Mouse (Mus musculus): Measurements from ENCODE around the gene Fgr.

Gene Fgr

DNA sequence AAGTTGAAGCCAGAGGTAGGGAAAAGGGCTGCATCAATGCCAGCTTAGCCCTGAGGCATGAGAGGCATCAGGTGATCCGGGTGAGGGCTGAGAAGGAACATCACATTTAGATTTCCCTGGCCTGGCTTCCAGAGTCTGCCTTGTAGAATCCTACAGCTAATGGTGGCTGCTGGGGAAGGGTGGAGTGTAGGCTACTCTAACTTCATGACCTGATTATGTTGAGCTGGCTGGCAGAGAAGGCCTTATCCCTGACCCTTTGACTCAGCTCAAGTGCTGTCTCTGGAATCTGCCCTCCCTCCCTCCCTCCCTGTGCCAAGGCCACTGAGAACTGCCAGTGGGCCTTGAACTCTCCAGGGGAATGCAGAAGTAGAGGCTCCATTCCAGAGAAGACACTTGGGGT lies 61.6 kb downstream of the Fgr start:
- no peak for DNase-seq (ENCODE audit: low spot score in 2 of 2)

DNA sequence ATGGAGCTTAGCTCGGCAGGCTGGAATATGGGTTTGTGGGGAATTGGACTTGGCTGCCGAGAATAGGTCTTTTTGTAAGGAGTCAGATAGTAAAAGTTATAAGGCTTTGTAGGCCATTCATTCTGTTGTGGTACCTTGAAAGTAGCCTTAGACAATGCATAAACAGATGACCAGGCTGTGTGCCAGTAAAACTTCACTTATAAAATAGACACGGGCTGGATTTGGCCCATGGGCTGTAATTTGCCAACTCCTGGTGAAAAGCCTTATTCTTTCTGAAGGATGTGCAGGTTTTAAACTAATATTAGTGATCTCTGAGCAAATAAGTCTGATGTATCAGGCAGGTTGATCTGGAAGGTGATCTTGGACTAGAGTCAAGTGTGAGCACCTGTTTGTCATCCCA lies 62.1 kb downstream of the Fgr start:
- no peak for DNase-seq (ENCODE audit: low spot score in 2 of 2)

GRCm38 (mm10) chr4:133037293-133037692 lies 63.4 kb downstream of the Fgr start:
- no peak for DNase-seq (ENCODE audit: low spot score in 2 of 2)

DNA sequence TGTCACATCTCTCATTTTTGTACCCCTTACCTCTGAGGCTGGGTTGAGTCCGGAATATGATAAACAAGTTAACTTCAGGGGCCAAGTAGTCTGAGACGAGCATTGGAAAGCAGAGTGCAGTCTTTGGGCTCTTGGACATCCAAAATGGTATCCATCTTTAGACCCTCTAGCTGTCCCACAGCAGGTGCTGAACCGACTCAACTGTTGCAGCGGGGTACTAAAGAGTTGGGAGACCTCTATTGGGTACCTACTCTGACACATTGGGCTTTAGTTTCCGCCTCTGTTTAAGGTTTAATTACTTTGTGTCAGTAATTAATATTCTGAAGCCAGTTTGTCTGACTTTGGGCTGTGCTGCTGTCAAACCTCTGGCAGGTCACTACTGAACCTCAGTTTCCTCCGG lies 63.9 kb downstream of the Fgr start:
- no peak for DNase-seq (ENCODE audit: low spot score in 2 of 2)

DNA sequence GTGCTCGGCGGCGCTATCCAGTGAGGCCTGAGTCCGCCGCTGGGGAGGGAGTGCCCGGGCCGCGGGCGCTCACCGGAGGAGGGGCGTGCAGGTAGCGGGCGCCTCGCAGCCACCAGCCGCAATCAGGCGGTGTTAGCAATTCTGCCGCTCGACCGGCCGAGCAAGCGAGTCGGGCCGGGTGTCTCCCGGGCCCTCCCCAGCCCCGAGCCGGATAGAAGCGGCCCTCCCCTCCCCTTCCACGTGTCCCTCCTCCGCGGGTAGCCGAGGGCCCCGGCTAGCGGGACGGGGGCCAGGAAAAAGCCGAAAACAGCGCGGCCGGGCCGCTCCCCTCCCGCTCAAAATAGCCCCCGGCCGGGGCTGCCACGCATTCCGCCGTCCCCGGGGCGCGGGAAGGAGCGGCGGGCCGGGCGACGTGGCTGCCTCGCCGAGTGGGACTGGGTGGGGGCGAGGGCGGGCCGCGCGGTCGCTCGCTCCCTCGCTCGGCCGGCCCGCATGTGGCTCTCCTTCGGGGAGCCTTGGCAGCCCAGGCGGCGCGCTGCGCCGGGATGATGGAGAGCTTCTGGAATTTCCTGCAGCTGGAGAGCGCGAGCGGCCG lies 64.7 kb downstream of the Fgr start:
- DNase-seq (ENCODE audit: low spot score in 2 of 2): no peak

DNA sequence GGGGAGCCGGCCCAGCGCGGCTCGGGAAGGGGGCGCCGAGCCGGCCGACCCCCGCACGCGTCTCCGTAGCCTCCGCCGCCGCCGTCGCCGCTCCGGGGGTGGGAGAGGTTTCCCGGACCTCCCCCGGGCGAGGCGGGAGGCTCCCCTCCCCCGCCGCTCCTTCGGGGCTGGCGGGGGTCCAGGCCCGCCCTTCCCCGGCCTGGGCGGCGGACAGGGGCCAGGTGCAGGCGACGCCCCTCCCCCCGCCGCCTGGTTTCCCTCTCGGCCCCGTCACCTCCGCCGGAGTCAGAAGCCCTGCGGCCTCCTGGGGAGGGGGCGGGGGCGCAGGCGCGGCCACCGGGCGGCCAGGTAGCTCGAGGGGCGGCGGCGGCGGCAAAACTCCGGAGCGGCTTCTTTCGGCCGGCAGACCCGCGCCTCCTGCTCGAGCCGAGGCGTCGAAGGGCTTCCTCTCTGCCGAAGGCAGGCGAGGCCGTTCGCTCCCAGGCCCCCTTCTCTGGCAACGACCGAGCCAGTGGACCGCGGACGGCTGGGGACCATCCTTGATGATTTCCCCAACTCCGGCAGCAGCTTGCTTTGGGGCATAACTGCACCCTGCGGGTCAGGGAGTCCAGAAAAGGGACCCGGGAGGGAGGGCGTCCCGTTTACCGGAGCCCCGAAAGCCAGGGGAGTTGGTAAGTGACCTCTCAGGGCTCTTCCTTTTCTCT lies 65.4 kb downstream of the Fgr start:
- DNase-seq (ENCODE audit: low spot score in 2 of 2): no peak

GRCm38 (mm10) chr4:133039832-133040231 lies 65.9 kb downstream of the Fgr start:
- DNase-seq (ENCODE audit: low spot score in 2 of 2): no peak

DNA sequence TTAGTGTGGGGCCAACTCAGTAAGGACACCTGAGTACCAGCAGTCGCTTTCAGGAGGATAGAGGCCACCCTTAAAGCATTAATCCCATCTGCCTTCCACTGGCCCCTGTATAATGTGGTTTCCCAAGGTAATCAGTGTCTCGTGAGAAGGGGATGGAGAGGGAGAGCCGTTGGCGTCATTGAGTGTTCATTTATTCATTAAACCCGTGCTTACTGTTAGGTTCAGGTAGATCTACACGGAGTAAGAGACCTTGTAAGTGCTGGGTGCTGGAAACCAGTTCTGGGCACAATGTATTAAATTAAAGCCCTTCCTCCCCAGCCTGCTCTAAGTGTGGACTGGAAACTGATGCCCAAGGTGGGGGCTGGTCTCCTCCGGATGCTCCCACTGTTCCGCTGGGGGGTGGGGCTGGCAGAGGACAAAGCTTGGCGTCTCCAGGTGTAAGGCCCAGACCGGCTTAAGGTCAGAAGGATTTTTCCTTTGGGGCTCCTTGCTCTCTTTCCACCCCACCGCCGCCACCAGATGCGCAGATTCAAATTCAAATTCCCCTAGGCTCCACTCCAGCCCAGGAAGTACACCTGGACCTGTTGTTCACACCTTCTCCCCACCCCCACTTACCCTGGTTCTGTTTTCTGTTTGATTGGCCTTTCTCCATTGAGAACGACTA lies 66.5 kb downstream of the Fgr start:
- DNase-seq (ENCODE audit: low spot score in 2 of 2): no peak

- DNase-seq (ENCODE audit: low spot score in 2 of 2): no peak
Observed at GRCm38 (mm10) chr4:133042244-133042643, 68.3 kb downstream of the Fgr start.

DNA sequence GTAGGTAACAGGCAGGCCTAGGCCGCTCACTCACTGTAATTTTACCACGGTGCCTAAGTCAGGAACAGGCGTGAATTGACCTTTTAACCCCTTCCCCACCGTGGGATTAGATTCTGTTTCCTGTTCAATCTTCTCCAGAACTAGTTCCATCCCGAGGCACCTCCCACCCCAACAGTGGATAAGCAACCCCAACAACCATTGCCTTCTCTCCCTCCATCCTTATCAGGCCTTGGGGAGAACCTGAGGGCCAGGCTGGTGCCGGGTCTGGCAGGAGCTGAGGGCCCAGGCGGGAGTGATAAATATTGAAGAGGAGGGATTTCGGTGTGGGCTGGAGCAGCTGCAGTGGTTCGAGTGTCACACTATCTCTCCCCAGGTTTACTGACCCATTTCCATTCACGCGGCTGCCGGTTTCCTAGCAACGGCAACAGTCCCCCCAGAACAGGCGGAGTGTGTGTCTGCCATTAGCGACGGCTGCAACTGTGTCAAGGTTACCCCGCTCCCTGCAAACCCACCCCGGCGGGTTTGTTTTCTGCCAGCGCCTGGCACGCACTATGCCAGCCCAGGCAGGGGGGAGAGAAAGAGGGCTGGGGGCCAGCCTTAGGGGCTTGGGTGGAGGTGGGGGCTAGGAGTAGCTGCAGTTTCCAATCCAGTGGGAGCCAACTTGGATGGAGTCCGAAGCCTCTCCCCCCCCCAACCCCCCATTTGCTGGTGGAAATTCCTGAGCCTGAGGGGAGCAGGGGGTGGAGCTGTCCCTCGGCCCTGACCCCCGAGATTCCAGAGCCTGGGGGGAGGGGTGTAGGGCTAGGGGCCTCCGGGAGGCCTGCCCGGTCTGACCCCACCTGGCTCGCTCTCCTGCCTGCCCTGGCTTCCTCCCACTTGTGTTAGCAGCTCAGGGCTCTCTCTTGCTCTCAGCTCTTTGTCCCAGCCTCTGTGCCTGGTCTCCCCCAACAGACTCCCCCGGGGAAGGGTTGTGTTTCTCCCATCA lies 69.0 kb downstream of the Fgr start:
- no peak for DNase-seq (ENCODE audit: low spot score in 2 of 2)

- no peak for DNase-seq (ENCODE audit: low spot score in 2 of 2)
Observed at GRCm38 (mm10) chr4:133043798-133044646, 70.1 kb downstream of the Fgr start.

DNA sequence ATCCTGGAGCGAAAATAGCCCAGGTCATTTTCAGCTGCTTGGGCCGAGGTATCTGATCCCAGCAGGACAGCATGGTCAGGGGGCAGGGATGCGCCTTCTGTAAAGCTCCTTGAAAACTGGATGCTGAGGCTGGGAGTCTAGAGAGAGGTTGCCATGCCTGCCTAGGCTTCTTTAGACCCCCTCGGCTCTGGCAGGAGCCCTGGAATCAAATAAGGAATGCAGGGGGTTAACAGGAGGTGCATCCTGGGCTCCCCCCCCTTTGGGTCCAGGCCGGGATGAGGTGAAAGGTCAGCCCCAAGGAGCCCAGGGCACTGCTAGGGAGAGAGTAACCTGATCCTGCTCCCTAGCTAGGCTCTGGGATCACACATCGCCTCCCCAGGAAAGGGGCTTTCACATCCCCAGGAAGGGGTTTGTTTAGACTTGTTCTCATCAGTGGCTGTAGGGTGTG lies 70.8 kb downstream of the Fgr start:
- no peak for DNase-seq (ENCODE audit: low spot score in 2 of 2)

GRCm38 (mm10) chr4:133045771-133046474 lies 72.0 kb downstream of the Fgr start:
- DNase-seq (ENCODE audit: low spot score in 2 of 2): no peak

- no peak for DNase-seq (ENCODE audit: low spot score in 2 of 2)
Observed at GRCm38 (mm10) chr4:133046691-133047352, 72.9 kb downstream of the Fgr start.

GRCm38 (mm10) chr4:133047353-133048105 lies 73.6 kb downstream of the Fgr start:
- no peak for DNase-seq (ENCODE audit: low spot score in 2 of 2)

- DNase-seq (ENCODE audit: low spot score in 2 of 2): no peak
Observed at GRCm38 (mm10) chr4:133049071-133049920, 75.4 kb downstream of the Fgr start.

- no peak for DNase-seq (ENCODE audit: low spot score in 2 of 2)
Observed at GRCm38 (mm10) chr4:133050196-133050836, 76.4 kb downstream of the Fgr start.

Data from left cerebral cortex, adult 9 months (tissue).